Mouse (Mus musculus): ENCODE data around the gene Raf1.

- TF ChIP-seq CTCF (IDR thresholded peaks at IDR 0.05; ENCODE audit: low read depth): 0 out of 2 replicates have a peak, but pooled peaks have one; percentile 10
- TF ChIP-seq EP300 (IDR thresholded peaks at IDR 0.05; ENCODE audit: low read depth): no peak
Measured at GRCm38 (mm10) chr6:115615983-115616382, 60.5 kb downstream of the Raf1 start.

All from liver, postnatal 0 days (tissue).